Mouse (Mus musculus) A20 (cell line): ENCODE data around the gene Tbx6.

Experiments used
- DNase-seq: peaks from one replicate; pipeline ENCODE4 v3.0.0-alpha.2; 2011; ENCODE audit warnings: low read depth, low spot score

Tbx6 gene

DNA sequence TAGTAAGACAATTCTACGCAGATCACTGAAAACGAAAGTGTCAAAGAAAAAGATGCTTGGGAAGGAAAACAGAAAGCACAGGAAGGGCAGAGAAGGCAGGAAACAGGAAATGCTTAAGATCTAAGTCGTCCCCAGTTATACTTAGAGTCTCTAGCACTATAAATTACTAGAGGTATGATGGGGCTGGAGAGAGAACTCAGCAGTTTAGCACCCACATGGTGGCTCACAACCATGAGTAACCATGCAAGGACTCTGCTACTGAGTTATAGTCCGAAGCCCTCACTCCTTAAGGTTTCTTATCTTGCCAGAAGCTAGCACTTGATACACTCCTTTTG is 13.0 kb downstream of the Tbx6 start:
- peak; percentile 33 for DNase-seq

DNA sequence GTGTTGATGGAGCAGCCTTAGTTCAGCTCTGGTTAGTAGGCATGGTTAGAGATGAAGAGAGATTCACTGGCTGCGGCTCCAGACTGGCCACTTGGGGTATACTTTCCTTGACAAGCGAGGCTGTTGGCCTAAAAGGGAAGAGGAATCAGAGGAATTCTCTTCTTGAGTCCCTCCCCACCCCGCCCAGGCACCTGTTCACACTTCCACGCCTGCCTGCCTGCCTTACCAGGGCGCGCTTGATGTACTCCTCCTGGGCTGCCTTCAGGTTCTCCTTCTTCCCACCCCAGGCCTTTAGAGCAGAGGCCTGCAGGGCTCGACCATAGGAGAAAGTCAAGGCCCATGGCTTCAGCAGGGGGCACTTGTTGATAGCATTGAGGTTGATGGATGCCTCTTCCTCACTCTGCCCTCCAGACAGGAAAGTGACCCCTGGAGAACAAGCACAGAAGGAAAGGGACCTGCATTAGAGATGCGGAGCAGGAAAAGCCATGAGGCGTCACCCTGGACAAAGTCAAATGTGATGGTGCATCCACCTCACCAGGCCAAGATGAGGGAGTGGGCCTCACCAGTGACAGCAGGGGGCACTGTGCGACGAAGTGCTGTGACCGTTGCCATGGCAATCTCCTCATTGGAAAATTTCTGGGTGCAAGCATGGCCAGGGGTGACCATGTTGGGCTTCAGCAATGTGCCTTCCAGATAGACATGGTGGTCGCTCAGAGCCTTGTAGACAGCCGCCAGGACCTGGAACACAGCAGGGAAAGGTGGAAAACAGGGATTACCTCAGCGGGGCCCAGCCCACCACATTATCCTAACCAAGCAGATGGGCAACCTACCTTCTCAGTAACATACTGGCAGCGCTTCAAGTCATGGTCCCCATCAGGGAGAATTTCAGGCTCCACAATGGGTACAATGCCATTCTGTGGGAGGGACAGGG is 14.4 kb downstream of the Tbx6 start:
- DNase-seq = no peak

DNA sequence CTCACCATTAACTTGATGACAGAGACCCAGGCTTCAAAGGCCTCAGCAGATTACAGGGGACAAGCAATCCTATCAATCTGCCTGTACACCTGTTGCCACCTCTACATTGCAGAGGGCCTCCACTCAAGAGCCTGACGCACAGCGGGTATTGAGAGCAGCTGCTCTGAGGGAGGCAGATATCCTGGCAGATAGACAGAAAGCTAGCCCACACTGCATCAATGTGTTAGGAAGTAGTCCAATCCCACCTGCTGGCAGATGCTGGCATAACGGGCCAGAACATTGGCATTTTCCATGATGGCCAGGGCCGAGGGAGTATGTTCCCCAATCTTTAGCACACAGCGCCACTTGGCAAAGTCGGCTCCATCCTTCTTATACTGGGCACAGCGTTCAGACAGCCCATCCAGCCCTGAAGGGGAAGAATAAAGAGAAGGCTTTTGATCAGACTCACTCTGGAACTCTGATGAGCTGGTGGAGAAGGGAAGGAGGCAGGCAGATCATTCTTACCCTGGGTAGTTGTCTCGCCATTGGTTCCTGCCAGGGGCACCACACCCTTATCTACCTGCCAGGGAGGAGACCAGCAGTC is 15.2 kb downstream of the Tbx6 start:
- peak; percentile 32 for DNase-seq

DNA sequence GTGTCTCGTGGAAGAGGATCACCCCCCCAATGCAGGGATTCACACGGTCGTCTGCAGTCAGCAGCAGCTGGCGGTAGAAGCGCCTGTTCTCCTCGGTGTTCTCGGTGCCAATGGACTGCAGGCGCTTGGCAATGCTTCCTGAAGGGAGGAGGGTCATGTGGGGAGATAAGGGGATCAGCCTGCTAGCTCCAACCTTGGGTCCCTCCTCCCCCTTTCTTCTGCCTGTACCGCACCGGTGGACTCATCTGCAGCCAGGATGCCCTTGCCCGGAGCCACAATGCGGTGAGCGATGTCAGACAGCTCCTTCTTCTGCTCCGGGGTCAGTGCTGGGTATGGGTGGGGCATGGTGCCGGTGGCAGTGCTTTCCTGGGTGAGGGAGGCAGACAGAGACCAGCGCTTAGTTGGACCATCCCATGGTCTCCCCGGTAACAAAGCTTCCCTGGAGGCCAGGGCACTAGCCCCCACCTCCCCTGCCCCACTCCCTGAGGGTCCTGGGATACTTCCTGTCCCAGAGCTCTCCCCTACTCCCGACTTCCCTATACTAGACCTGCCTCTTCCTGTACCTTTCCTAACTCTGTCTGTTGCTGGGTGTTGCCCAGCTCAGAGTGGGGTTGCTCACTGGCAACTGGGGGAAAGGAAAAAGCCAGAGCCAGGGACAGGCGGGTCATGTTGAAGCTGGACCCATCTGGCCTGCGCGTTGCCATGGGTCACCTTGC is 16.3 kb downstream of the Tbx6 start, which contains the start of gene Fam57b:
Gene Fam57b (plus strand): TSS at position 258 of the 716 bp plus-strand sequence.
- DNase-seq = no peak

DNA sequence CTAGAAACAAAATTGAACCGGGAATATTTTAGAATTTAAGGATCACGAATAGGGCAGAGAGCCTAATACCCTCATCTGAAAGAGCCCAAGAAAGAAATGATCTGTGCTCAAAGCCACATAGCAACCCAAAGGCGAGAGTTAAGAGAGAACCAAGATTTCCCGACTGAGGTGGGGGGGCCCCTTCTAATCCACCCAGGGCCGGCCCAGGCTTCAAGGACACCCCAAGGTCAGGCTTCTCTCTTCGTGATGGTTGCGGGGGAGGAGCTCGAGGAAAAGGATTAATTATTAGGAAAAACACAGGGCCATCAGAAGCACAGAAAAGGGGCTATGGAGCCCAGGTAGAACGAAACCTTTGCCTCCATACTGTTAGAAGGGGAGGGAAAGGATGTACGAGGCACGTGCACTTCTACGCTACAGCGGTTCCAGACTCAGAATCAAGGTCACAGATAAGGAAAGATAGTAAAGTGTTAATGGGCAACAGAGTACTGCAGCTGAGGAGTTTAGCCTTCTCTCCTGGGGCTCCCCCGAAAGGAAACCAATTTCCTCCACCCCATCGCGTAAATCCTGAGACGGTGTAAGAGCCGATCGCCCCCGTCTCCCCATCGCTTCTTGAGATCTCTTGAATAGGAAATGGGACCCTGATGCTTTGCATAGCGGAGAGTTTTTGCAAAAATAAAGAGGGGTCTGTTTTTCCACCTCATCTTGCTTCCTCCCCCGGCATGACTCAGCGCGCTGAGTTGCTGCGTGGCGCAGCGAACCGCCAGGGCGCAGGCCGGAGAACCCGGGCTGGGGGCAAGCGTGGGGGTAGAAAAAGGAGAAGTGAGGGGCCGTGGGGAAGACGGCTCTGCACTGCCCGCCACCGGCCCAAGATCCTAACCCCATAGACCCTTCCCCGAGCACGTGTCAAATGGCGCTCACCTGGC is 17.1 kb downstream of the Tbx6 start:
- no peak for DNase-seq

DNA sequence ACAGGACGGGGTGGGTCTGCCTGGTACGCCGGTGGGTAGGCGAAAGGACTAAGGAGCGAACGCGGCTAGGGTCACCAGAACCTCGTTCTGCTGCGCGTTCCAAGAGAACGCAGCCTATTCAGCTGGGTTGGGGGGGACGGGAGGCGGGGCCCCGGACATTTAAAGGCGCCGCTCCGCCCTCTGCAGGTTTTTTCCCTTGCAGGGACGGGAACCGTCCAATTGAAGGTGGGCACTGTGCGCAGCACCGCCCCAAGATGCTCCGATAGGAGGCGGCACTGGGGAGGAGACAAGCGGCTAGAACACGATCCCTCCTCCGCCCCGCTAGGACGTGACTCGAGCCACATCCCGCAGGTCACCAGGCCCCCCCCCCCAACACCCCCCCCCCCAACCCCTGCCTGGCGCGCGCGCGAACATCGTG is 17.8 kb downstream of the Tbx6 start:
- peak; percentile 99 for DNase-seq

DNA sequence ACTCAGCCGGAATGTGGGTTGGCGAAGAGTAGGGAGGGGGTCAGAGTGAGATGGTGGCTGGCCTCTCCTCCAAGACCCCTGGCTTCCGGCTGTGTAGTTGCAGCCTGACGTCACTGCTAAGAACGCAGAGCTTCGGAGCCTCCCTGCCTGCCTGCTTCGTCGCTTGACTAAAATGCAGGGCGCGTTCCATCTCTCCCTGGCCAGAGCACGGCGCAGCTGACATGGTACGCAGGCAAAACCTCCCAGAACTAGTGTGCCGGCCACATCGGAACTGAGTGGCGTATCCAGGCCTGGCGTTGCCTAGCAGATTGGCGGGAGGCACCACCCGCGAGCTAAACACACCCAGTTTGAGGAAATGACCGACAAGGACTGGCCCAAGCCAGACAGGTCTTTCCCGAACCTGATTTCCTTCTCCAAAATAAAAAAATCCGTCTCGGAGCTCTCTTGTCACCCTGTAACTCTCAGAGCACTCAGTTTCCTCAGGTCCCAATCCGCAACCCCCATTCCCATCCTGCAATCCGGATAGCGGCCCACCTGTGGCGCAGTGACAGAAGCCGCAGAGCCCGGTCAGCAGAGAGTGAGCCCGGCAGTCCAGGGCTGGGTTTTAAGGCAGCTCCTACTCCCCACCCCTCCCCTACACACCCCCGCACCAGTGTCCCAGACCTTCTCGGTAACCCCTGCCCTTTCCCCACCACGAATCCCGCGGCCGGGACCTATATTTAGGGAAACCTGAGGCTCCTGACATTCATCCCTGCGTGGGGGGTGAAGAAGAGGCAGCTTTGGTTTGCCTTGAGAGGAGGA is 18.4 kb downstream of the Tbx6 start:
- no peak for DNase-seq

DNA sequence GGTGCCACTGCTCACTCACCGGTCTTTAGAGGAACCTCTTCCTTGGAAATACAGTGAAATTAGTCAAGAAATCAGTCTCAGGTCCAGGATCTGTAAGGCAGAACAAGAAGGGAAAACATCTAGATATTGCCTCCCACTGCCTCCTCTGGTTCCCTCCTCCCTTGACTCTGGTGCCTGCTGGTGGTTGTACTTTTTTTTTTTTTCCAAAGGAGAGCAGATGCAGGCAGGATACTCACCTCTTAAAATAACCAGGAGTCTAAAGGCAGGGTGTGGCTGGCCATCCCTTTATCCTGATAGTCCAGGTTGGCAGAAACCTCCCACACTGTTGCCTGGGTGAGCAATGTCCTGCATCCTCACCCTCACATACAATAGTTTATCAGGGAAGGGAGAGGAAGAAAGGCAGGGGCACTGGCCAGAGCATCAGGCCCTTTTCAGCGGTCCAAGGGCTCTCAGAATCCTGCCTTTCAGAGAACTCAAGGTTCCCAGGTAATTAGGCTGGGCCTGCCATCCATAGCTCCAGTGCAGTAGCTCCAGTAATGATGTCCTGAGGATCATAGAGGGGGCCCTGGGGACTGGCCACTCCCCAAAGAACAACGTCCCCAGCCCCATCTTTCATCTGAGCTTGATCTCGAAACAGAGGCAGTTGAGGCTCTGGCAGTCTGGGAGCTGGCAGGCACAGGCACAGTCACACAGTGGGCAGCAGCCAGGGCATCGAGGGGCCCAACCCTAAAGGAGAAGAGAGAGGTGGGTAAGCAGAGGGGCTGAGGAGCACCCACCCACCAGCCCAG is 19.2 kb downstream of the Tbx6 start:
- no peak for DNase-seq

DNA sequence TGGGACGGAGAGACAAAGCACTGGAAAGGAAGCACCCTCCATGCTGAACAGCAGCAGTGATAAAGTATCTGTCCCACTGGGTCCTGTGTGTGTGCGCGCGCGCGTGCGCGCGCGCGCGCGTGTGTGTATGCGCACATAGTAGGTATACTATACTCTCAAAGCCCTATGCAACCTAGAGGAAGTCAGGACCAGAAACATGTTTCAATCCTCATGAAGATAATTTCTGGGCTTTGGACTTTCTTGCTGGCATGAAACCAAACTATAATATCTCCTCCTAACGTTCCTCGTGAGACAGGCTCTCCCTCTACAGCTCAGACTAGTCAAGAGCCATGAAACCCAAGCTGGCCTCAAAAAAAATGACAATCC is 19.8 kb downstream of the Tbx6 start:
- no peak for DNase-seq

DNA sequence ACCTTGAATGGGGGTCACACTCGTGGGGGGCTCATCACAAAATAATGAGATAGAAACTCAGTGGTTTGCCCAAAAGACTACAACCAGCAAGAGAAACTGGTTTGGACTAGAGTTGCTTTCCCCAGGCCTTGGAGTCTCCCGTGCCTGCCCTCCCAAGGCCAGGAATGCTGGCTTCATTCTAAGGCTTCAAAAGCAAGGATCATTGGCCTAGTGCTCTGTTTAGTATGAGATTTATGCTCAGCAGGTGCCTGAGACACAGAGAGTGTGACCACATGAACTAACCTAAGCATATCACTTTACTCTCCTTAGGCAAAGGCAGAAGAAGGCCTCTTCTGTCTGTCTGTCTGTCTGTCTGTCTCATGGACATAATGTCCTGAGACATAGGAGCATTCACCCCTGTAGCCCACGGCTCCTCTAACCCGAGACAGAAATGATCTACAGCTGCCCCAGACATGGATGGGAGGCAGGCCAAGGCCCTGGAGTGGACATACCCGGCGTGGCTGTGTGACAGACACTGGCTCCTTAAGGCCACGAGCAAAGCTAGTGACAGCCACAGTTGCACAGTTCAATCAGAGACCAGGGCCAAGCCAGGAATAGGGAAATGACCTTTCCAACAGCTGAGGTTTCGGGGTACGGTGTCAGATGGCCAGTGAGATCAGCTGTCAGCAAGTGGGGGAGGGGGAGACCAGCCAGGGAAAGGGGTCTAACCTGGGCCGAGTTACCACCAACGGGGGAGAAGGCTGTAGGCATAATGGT is 21.0 kb downstream of the Tbx6 start:
- no peak for DNase-seq

DNA sequence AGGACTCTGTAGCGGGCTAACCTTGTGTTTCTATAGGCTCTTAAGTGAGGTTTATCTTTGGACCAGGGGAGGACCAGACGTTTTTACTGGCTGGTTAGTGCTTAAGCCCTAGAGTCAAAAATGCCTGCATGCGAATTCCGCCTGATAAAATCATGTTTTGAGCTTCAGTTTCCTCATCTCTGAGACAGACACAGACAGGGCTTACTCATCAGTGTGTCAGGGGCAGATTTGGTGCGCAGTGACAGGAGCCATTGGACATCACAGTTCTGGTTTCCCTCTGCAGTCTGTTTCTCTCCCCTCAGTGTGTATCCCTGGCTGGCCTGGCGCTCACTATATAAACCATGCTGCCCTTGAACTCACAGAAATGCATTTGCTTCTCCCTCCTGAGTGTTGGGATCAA is 21.9 kb downstream of the Tbx6 start:
- no peak for DNase-seq

DNA sequence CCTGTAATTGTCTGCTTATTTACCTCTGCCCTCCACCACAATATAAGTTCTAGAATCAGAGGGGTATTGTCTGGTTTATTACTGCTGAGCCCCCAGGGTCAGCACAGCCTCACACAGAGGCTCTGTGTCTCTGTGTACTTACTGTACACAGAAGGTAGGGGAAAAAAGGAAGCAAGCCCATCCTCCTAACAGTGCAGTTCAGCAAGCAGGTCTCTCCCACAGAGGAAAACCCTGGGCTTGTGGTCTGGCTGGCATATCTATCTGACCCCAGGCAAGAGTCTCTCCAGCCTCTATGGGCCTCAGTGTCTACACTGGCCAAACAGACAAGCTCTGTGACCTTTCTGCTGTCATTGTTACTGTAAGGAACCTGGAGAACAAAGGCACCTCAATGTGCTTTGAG is 22.5 kb downstream of the Tbx6 start:
- DNase-seq = no peak

DNA sequence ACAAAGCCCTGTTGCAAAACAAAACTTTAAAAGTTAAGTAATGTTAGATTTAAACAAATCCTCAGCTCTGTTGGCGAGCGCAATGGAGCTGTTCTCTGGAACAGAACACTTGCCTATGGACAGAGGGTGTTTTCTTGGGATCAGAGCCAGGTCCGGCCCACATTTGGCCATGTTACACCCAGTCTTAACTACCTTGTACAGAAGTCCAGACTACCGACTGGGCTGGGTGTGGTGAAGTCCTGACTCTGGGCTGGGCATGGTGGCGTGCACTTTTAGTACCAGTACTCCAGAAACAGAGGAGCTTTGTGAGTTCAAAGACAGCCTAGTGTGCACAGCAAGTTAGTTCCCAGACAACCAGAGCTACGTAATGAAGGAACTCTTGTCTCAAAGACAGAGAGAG is 25.7 kb downstream of the Tbx6 start:
- no peak for DNase-seq

DNA sequence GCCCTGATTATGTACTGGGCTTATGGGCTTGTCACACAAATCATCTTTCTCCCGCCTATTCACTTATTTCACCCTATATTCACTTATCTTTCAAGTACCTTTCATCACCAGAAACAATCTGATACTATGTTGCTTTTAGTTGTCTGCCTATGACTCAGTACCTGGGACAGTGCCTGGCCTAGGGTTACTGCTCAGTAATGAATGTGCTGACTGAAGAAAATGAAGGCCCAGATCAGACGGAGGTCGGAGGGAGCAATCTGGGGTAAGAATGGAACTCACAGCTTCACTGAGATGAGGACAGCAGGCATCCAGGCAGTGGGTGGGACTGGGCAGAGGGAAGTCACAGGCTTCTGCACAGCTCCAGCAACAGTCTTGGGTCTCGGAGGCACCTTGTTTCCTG is 26.1 kb downstream of the Tbx6 start:
- DNase-seq = no peak

DNA sequence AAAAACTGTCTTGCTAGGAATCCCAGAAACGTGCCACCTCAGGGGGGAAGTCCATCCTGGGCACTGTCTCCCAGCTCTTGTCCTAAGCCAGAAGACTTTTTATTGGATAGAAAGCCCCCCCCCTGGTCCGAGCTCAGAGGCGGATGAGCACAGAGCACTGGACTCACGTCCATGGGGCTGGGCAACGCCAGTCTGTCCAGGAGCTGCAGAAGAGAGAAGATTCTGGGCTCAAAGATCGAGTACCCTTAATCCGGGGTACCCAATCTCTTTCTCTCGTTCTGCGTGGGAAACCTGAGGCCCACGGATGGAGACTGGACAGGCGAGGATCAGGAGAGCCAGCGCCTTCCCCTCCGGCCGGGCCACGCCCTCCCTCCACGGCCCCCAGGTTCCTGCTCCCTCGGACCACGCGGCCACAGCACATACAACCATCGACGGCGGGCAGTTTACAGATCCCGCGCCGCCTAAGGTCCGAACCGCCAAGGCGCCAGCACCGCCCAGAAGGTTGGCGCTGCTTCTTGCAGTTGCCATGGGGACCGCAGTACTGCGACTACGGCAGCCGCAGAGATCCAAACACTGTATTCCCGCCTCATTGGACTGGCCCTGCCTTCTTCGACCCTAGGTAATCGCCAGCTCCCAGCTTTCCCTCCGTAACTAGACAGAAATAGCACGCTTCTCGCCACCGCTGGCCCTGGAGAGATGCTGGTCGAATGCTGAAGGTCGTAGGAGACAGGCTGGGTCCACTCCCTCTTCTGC is 27.6 kb downstream of the Tbx6 start:
- DNase-seq = no peak

DNA sequence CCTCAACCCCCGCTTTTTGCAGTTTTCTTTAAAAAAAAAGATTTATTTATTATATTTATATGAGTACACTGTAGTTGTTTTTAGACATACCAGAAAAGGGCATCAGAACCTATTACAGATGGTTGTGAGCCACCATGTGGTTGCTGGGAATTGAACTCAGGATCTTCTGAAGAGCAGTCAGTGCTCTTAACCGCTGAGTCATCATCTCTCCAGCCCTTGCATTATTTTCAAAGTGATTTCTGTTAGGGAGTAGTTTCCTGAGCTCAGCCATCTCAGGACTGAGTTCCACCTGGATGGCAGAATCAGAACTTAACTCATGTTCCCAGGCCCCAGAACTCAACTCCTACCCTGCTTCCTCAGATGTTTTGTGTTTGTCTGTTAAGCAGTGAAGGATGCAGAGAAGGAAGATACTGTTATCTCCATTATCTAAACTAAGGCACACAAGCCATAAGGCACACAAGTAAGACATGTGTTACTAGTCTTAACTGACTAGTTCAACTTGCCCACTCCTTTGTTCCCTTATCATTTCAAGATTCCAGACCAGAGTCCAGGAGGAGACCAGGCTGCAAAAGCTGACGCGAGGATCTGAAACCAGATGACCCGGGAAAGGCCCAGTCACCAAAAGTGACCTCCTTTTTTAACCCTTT is 28.6 kb downstream of the Tbx6 start:
- DNase-seq = no peak

DNA sequence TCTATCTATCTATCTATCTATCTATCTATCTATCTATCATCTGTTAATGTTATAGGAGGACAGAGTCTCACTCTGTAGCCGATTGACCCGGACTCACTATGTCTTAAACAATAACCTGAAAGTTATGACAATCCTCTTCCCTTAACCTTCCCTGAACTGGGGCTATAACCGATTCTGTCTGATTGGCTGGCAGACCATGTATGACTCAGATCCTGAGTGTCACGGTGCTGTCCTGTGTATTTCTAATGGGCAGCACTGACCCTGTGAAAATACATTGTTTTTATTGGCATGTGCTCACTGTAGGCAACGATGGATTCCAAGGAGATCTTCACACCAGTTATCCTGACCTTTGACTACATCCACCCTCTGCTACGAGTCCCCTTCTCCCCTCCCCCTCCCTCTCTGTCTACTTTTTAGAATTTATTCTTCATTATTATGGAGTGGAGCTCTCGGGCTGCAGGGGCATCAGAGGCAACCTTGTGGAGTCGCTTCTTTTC is 34.5 kb downstream of the Tbx6 start:
- DNase-seq = no peak

DNA sequence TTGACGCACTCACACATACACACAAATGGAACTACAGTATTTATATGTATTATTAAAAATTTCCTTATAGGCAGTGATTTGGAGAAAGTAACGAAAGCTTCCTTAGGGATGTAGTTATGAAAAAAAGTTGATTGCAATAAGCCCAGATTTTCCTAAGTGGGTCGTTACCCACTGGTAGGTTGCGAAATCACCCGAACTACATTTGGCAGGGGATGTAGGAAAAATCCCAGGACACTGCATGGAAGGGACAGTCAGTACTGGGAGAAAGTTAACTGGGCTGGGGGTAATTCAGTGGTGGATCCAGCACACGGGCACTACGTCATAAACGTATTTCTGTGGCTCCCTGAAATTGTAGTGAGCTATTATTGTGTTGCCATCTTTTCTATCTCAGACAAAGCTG is 35.2 kb downstream of the Tbx6 start:
- DNase-seq = no peak
